Mouse (Mus musculus): ENCODE data around the gene Tcf23.

The Tcf23 gene

DNA sequence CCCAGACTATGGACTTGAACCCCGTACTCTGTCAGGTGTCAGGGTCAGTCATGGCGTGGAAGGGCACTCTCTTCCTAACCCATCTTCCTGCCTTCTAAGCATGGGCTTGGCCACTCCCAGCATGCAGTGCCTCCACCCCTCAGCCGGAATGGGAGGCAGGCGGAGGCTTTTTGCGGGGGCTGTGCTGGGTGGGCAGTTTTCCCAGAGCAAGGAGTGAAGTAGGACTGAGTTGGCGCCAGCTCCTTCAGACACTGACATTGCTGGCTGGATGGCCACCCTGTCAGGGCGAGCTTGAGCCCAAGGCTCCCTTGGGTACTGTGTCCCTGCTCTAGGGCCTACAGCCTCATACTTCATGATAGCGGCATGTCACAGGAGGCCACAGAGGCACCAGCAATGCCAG lies at the start of gene Tcf23:
Gene Tcf23 (plus strand): TSS at position 247 of the 400 bp plus-strand sequence.
- in situ Hi-C loops (cut with MboI, MseI), result no loop called here

DNA sequence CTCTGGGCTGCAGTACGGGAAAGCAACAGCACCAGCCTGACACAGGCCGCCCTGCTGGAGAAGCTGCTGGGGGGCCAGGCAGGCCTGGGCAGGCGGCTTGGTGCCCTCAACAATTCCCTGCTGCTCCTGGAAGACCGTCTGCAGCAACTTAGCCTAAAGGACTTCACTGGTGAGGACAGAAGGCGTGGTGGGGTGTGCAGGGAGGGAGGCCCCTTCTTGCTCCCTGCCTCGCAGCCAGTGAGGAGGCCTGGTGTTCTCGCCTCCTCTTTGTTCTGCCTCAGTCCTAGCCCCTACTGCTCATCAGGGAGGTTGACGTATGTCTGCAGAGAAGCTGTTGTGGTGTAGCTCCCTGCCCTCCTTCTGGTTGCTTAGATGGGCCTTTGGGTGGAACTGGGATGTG lies 49.8 kb upstream of the Tcf23 start:
- in situ Hi-C loops (cut with MboI, MseI), result loop anchor here in 1 of 2 experiments (5.0 kb wide), 1 partner anchor 106 kb away; the partner anchor contains the start of gene Mapre3

DNA sequence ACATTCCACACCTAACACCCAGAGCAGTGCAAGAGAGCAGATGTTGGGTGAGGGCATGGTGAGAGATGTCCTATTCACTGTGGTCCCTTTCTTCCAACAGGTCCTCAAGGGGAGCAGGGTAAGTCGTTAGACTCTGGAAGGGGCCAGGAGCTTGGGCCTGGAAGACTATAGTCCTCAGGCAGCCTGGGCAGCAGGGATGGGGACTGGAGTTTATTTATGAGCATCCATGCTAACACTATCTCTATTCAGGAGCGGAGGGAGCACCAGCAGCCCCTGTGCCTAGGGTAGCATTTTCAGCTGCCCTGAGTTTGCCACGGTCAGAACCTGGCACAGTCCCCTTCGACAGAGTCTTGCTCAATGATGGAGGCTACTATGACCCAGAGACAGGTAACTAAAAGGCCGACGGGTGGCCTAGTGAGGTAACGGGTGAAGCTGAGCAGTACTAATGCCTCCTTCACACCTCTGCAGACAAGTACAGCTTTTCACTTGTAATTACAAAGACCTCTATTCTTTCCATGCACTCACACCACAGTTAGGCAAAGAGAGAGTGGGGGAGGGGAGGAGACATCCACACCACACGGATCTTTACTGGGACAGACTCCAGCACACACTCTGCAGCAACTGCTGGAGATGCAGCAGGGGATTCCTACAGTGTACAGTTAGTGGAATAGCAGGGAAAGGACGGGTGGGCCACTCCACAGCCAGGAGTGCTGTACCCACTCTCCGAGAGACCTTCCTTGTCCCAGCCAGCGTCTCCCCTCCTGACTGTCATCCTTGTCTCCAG lies 48.4 kb upstream of the Tcf23 start:
- in situ Hi-C loops (cut with MboI, MseI), result loop anchor here in 1 of 2 experiments (5.0 kb wide), 1 partner anchor 108 kb away; the partner anchor contains the start of gene Mapre3

DNA sequence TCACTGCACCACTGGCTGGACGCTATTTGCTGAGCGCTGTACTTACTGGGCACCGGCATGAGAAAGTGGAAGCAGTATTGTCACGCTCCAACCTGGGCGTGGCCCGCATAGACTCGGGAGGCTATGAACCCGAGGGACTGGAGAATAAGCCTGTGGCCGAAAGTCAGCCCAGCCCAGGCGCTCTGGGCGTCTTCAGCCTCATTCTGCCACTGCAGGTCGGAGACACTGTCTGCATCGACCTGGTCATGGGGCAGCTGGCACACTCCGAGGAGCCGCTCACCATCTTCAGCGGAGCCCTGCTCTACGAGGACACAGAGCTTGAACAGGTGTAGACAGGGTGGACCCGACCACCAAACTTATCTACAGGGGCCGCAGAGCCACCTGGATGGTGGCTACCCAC lies 47.8 kb upstream of the Tcf23 start:
- in situ Hi-C loops (cut with MboI, MseI), result no loop called here

DNA sequence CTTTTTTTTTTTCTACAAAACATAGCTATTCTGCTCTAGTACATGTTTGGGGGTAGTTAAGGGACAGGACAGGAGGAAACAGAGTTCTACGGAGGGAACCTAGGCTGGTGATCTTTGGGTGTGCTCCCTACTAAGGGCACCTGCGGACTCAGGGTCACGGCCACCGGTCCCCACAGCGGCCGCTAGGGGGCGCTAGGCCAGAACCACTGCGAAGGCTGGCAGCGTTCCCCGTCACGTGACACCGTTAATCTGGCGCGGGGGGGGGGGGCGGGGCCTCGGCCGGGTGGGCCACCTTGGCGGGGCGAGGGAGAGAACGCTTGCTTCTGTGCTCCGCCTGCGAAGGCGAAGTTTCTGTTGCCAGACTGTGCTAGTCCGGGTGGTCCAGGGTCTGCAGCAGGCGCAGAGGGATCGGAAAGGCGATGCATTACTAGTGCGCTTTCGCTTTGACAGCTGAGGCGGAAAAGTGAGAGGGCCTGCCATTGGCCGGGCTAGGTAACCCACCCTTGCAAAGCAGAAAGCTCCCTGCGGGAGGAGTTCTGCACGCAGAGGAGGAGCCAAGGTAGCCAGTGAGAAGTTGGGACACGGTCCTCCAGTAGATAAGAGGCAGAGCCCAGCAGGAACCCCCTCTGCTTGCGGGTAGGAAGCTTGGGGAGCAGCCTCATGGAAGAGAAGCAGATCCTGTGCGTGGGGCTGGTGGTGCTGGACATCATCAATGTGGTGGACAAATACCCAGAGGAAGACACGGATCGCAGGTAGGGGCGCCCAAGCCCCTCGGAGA lies 47.0 kb upstream of the Tcf23 start, which contains the start of gene Khk:
Gene Khk (plus strand): TSS at position 176 of the 778 bp plus-strand sequence.
- in situ Hi-C loops (cut with MboI, MseI), result no loop called here

DNA sequence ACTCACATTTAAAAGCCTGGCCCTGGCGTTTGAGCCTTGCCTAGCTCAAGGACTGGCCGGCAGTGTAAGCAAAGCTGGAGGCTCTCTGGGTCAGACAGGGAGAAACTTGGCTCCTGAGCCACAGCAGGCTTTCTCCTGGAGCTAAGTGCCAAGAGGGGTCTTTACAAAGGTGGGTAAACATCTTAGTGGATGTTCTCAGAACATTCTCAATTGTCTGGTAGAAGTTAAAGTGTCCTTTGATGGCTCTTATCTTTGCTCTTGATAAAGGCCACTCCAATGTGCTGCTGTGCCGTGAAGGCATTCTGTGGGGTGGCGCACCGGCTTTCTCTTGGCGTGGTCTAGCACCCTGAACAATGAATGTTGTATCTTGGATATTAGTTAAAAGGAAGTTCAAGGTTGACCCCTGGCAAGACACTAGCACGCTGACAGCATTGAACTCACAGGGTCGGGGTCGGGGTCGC lies 45.9 kb upstream of the Tcf23 start:
- in situ Hi-C loops (cut with MboI, MseI), result no loop called here

DNA sequence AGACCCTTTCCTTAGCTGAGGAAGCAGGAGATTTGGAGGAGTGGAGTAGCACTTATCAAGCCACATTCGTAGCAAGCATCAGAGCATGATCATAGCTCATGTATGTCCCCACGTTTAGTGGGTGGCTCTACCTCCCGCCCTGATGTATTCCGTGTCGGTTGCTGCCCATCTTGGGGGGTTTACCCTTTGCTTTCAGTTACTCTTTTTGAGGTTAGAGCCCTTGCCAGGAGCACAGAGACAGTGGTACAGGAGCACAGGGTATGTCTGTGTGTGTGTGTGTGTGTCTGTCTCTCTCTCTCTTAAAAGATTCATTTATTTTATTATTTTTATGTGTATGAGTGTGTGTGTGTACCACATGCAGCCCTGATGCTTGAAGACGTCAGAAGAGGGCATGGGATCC lies 45.3 kb upstream of the Tcf23 start:
- in situ Hi-C loops (cut with MboI, MseI), result no loop called here

GRCm38 (mm10) chr5:30924614-30925013 lies 43.8 kb upstream of the Tcf23 start:
- in situ Hi-C loops (cut with MboI, MseI), result loop anchor here in 1 of 2 experiments (5.0 kb wide), 1 partner anchor 122 kb away; no protein-coding TSS in a partner anchor

GRCm38 (mm10) chr5:30925217-30925616 lies 43.2 kb upstream of the Tcf23 start:
- in situ Hi-C loops (cut with MboI, MseI), result loop anchor here in 1 of 2 experiments (5.0 kb wide), 1 partner anchor 123 kb away; no protein-coding TSS in a partner anchor

GRCm38 (mm10) chr5:30926073-30926472 lies 42.4 kb upstream of the Tcf23 start:
- in situ Hi-C loops (cut with MboI, MseI), result loop anchor here in 1 of 2 experiments (5.0 kb wide), 1 partner anchor 124 kb away; no protein-coding TSS in a partner anchor

GRCm38 (mm10) chr5:30927945-30928529 lies 40.4 kb upstream of the Tcf23 start:
- in situ Hi-C loops (cut with MboI, MseI), result loop anchor here in 1 of 2 experiments (5.0 kb wide), 1 partner anchor 126 kb away; no protein-coding TSS in a partner anchor

- in situ Hi-C loops (cut with MboI, MseI), result loop anchor here (5.0 kb wide), 4 partner anchors 42 to 77 kb away; no protein-coding TSS in a partner anchor
Observed at GRCm38 (mm10) chr5:30930121-30930520, 38.3 kb upstream of the Tcf23 start.

DNA sequence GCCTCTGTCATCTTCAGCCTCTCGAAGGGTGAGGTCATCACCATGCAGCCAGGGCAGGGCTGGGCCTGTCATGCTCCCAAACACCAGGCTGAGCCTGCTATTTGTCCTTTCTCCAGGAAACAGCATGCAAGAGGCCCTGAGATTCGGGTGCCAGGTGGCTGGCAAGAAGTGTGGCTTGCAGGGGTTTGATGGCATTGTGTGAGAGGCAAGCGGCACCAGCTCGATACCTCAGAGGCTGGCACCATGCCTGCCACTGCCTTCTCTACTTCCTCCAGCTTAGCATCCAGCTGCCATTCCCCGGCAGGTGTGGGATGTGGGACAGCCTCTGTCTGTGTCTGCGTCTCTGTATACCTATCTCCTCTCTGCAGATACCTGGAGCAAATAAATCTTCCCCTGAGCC lies 37.6 kb upstream of the Tcf23 start:
- in situ Hi-C loops (cut with MboI, MseI), result loop anchor here (5.0 kb wide), 4 partner anchors 41 to 76 kb away; no protein-coding TSS in a partner anchor

- in situ Hi-C loops (cut with MboI, MseI), result loop anchor here (5.0 kb wide), 4 partner anchors 41 to 76 kb away; no protein-coding TSS in a partner anchor
Observed at GRCm38 (mm10) chr5:30931378-30931777, 37.1 kb upstream of the Tcf23 start.

- in situ Hi-C loops (cut with MboI, MseI), result loop anchor here (5.0 kb wide), 4 partner anchors 39 to 74 kb away; no protein-coding TSS in a partner anchor
Observed at GRCm38 (mm10) chr5:30933705-30934104, 34.8 kb upstream of the Tcf23 start.

DNA sequence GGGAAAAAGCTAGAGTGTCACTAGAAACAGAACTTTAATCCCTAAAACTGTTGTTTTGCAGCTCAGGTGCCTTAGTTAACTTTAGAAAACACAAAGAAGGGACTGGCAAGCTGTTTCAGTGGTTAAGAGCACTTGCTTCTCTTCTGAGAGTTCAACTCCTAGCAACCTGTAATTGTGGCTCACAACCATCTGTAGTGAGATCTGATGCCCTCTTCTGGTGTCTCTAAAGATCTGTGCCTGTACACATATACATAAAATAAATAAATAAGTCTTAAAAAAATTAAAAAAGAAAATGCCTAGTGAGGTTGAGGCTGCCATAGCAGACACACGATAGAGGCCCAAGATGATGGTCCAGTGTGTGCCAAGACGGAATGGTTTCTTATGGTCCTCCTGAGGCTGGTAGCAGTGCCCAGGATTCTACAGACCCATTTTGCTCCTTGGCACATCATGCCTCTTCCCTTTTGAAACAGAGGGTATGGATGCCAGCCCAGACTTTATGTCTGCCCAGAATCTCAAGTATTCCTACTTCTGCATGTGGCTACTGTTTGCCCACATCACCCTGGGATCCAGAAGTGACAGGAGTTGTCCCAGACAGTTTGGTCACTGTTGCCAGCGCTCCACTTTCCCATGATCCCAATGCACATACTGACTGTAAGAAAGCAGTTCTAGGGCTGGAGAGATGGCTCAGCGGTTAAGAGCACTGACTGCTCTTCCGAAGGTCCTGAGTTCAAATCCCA lies 33.6 kb upstream of the Tcf23 start:
- in situ Hi-C loops (cut with MboI, MseI), result loop anchor here (5.0 kb wide), 4 partner anchors 37 to 72 kb away; no protein-coding TSS in a partner anchor

GRCm38 (mm10) chr5:30943004-30943403 lies 25.5 kb upstream of the Tcf23 start:
- in situ Hi-C loops (cut with MboI, MseI), result loop anchor here in 1 of 2 experiments (5.0 kb wide), 1 partner anchor 696 kb away; no protein-coding TSS in a partner anchor

- in situ Hi-C loops (cut with MboI, MseI), result loop anchor here in 1 of 2 experiments (5.0 kb wide), 1 partner anchor 697 kb away; no protein-coding TSS in a partner anchor
Observed at GRCm38 (mm10) chr5:30944344-30944743, 24.1 kb upstream of the Tcf23 start.

- in situ Hi-C loops (cut with MboI, MseI), result loop anchor here in 1 of 2 experiments (5.0 kb wide), 1 partner anchor 698 kb away; no protein-coding TSS in a partner anchor
Observed at GRCm38 (mm10) chr5:30944956-30945781, 23.3 kb upstream of the Tcf23 start, which contains the start of gene Cgref1. Cgref1 (minus strand) TSS chr5:30945591.

All from T-helper 17 cell (primary cell).